ENCODE assay signal across 37 mouse cellular contexts in the genomic region with DNA sequence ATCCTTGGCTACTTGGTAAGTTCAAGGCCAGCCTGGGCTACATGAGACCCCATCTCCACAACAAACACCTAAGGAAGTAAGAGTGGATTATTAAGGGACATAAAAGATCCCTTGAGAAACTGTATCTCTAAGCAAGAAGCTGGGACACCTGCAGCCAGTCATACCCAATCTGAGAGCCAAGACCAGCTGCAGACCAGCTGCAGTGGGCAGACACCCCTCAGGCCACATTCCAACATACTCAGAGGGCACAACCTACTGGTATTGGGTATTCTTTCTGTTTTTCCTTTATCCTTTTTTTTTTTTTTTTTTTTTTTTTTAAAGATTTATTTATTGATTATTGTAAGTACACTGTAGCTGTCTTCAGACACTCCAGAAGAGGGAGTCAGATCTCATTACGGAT. TPM values are rescaled to one million over a fixed set of nuclear protein-coding genes. Genes with fewer than 3 reads are reported as not detected.
"Had no signal": no experiment of that assay in that cellular context is flagged by ENCODE, and none has a peak within 500 bp of the region (broad histone marks: within the 10 kb centered on the region; RNA-seq: fewer than 3 reads in every experiment).

No protein-coding gene starts in this region.

- H3K27ac ChIP-seq: heart, adult 2 months; heart, embryonic 13.5 days; heart, embryonic 15.5 days; hindbrain, embryonic 13.5 days; hindbrain, embryonic 15.5 days; kidney, embryonic 15.5 days; kidney, postnatal 0 days; limb, embryonic 13.5 days; limb, embryonic 15.5 days; liver, embryonic 12.5 days had no signal

- H3K9ac ChIP-seq: heart, embryonic 13.5 days; heart, embryonic 15.5 days; hindbrain, embryonic 13.5 days; hindbrain, embryonic 15.5 days; kidney, embryonic 15.5 days; limb, embryonic 13.5 days; limb, embryonic 15.5 days; liver, embryonic 12.5 days had no signal

- DNase-seq: gastrocnemius, postnatal 10 days; gastrocnemius, postnatal 25 days; heart, adult 11 months; heart, adult 2 months; heart, postnatal 14 days; heart, postnatal 36 days; kidney, adult 11 months; kidney, adult 2 months; kidney, adult 9 months; kidney, postnatal 14 days; kidney, postnatal 36 days; layer of hippocampus, adult 9-11 months; layer of hippocampus, postnatal 36 days; left cerebral cortex, postnatal 4 days had no signal

- H3K4me3 ChIP-seq: heart, adult 2 months; heart, embryonic 13.5 days; heart, embryonic 15.5 days; hindbrain, embryonic 13.5 days; hindbrain, embryonic 15.5 days; kidney, embryonic 15.5 days; limb, embryonic 13.5 days; limb, embryonic 15.5 days; liver, embryonic 12.5 days had no signal

- H3K36me3 ChIP-seq: heart, embryonic 15.5 days had no signal

- H3K4me1 ChIP-seq: hindbrain, embryonic 15.5 days had no signal

- ATAC-seq: intestine, embryonic 16.5 days; liver, embryonic 12.5 days had no signal

- H3K9me3 ChIP-seq: heart, embryonic 13.5 days; heart, embryonic 15.5 days; hindbrain, embryonic 13.5 days; hindbrain, embryonic 15.5 days; kidney, embryonic 15.5 days; limb, embryonic 13.5 days; limb, embryonic 15.5 days; liver, embryonic 12.5 days had no signal

- H3K27me3 ChIP-seq: heart, embryonic 13.5 days; heart, embryonic 15.5 days; hindbrain, embryonic 13.5 days; hindbrain, embryonic 15.5 days; kidney, embryonic 15.5 days; limb, embryonic 13.5 days; limb, embryonic 15.5 days; liver, embryonic 12.5 days had no signal

- H3K4me2 ChIP-seq: heart, embryonic 11.5 days; heart, embryonic 13.5 days; heart, embryonic 15.5 days; hindbrain, embryonic 13.5 days; hindbrain, embryonic 15.5 days; kidney, embryonic 15.5 days; limb, embryonic 13.5 days; limb, embryonic 15.5 days; liver, embryonic 12.5 days had no signal

RNA-seq across cellular contexts. Expression of gene 1700001K19Rik, which starts 1.2 kb away (rescaled TPM):
- total RNA-seq: gastrocnemius, adult 18-20 months; gastrocnemius, postnatal 10 days; gastrocnemius, postnatal 25 days; heart, adult 2 months; heart, postnatal 14 days; heart, postnatal 36 days; hematopoietic stem cell, adult 5-6 weeks; layer of hippocampus, adult 18-20 months; layer of hippocampus, adult 8-10 months; layer of hippocampus, postnatal 14 days; layer of hippocampus, postnatal 36 days; left cerebral cortex, adult 18-20 months; left cerebral cortex, adult 8-10 months; left cerebral cortex, postnatal 10 days; left cerebral cortex, postnatal 25 days; left cerebral cortex, postnatal 4 days; liver, adult 2 months had no signal
- polyA plus RNA-seq: heart, embryonic 13.5 days; heart, embryonic 15.5 days; heart, postnatal 0 days; intestine, embryonic 16.5 days; kidney, adult 2 months; kidney, postnatal 0 days; large intestine, adult 2 months; limb, embryonic 13.5 days; liver, adult 2 months; liver, embryonic 12.5 days had no signal
